Mouse (Mus musculus) forebrain, embryonic 16.5 days (tissue): ENCODE measurements around the gene Tarbp2. TPM values are rescaled to one million over a fixed set of nuclear protein-coding genes. Genes with fewer than 3 reads are reported as not detected.

ENCODE experiments used
- ATAC-seq: fragments of 200-750 bp; cut with Nextera tagmentation; 2 replicates; pipeline ENCODE4 v1.8.0; 2017; ENCODE audit warnings: mild to moderate bottlenecking, moderate library complexity
- H3K27ac ChIP-seq: fragments of 300-500 bp; sonication (generic); 2 replicates; pipeline ENCODE4 v1.5.1; 2014; ENCODE audit warnings: low read length, control low read depth
- H3K27me3 ChIP-seq: fragments of 300-500 bp; sonication (generic); replicated peaks from 2 replicates; pipeline ENCODE4 v1.6.1; 2014; ENCODE audit warnings: low read length; ENCODE audit not compliant: control insufficient read depth, insufficient read depth
- H3K36me3 ChIP-seq: fragments of 300-500 bp; sonication (generic); 2 replicates; pipeline ENCODE4 v1.6.1; 2014; ENCODE audit not compliant: control insufficient read depth, insufficient read depth
- H3K4me1 ChIP-seq: fragments of 300-500 bp; sonication (generic); replicated peaks from 2 replicates; pipeline ENCODE4 v1.6.1; 2014; ENCODE audit warnings: low read length; ENCODE audit not compliant: control insufficient read depth, insufficient read depth
- H3K4me2 ChIP-seq: fragments of 300-500 bp; sonication (generic); 2 replicates; pipeline ENCODE4 v1.6.1; 2014; ENCODE audit warnings: mild to moderate bottlenecking, low read length, control low read depth
- H3K4me3 ChIP-seq: fragments of 300-500 bp; sonication (generic); replicated peaks from 2 replicates; pipeline ENCODE4 v1.5.1; 2014; ENCODE audit warnings: mild to moderate bottlenecking, low read length, control low read depth
- H3K9ac ChIP-seq: fragments of 300-500 bp; sonication (generic); replicated peaks from 2 replicates; pipeline ENCODE4 v1.6.1; 2014; ENCODE audit warnings: low read depth, low read length, control low read depth
- H3K9me3 ChIP-seq: fragments of 300-500 bp; sonication (generic); 2 replicates; pipeline ENCODE4 v1.6.1; 2016; ENCODE audit warnings: low read length; ENCODE audit not compliant: control insufficient read depth
- WGBS: fragments of 180-500 bp; shearing (Covaris S2); extraction: QIAGEN DNeasy Blood & Tissue Kit; methylation state at CpG from one replicate; pipeline ENCODE4 v1.1.7; 2014; 5-methylcytosine and 5-hydroxymethylcytosine counted together
- polyA plus RNA-seq: library from polyadenylated mRNA; unstranded; fragments of >200 nt; fragmentation: Nextera tagmentation; extraction: Ambion mirVana; gene quantifications from 2 replicates; pipeline ENCODE4 v1.2.1, GENCODE M21; 2015

Gene Tarbp2
- polyA plus RNA-seq, 1 experiment from 2014 or later, result 114 TPM

DNA sequence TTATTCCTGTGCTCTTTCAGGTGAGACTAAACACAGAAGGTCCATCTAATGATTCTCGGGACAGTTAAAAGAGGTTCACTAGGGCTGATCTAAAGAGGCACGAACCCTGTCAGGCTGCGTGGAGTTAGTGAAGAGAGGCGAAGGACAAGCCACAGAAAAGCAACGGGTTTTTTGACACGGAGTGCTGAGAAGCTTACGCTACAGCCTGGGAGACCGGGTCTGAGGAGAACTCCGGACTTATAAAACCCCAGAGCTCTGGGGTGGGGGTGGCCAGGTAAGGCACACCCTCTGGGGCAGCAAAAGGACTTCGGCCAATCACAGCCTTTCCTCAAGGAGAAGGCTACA is 389 bp upstream of the Tarbp2 start:
- H3K27ac ChIP-seq, result peak overlapping the region; percentile 100
- ATAC-seq, result no peak
- WGBS, result 0% methylated on average over 10 of the region's 10 CpGs

DNA sequence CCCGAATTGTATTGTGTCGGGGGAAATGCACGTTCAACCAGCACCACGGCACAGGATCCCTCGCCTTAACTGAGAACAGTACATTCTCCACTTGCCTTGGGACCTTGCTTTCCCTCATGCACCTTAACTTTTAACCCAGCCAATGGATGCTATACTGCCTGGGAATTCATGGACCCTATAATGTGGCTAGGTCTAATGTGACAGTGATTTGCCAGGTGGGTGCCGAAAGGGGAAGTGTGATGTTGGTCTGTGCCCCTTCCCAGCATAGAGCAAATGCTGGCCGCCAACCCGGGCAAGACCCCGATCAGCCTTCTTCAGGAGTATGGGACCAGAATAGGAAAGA is 838 bp downstream of the Tarbp2 start:
- Histone ChIP-seq H3K9me3 (no peaks in the 10 kb centered on the region), H3K36me3 (peaks cover 5% of the 10 kb centered on the region; the same call in 1 of the 2 replicates), H3K4me2 (peak overlapping the region; percentile 96), H3K4me1 (peaks cover 37% of the 10 kb centered on the region), H3K4me3 (peak overlapping the region; percentile 73), H3K27me3 (no peaks in the 10 kb centered on the region), H3K27ac (peak overlapping the region; percentile 100), H3K9ac (peak overlapping the region; percentile 92)
- 15% methylated on average over 9 of the region's 9 CpGs for WGBS
- no peak for ATAC-seq

More for the DNA sequence above, 389 bp upstream of the Tarbp2 start:
- peak overlapping the region; percentile 90 for H3K9ac ChIP-seq
- H3K9me3 ChIP-seq, result no peaks in the 10 kb centered on the region
- H3K27me3 ChIP-seq, result no peaks in the 10 kb centered on the region
- H3K4me3 ChIP-seq, result peak overlapping the region; percentile 73
- 0 out of 2 replicates have a peak, but pooled peaks cover 2% of the 10 kb centered on the region for H3K36me3 ChIP-seq
- H3K4me2 ChIP-seq, result peak overlapping the region; percentile 96
- peaks cover 46% of the 10 kb centered on the region for H3K4me1 ChIP-seq

DNA sequence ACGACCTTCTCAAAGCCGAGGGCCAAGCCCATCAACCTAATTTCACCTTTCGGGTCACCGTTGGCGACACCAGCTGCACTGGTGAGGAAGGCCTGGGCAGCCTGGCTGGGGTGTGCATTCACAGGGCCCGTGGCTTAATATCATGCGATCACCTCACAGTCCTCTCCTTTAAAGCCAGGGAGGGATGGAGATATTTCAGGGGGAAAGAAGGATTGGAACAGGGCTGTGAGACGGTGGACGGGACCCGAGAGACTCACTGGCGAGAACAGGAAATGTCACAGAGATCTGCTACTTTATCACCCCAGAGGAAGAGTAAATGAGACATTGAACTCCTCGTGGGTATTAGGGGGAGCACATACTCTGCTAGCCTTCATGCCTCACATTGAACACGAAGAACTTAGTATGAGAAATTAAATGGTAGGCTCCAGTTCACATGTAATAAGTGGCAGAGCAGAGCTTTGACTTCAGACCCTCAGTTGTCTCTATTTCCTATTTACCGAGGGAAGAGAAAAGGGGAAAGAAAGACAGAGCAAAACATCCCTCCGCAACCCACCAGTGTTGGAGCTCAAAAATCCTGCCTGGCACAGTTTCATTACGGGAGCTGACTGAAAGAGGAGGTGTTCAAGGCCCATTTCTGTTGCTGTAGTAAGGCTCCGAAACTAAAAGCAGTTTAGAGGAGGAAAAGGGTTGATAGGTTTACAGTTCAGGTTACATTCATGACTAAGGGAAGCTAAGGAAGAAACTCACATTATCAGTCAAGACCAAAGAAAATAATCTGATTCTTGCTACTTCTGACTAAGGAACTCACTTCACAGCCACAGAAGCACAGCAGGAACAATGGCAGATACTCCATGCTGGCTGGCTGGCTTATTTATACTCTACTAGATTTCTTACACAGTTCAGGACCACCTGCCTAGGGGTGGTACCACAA is 1.5 kb downstream of the Tarbp2 start:
- ATAC-seq, result no peak
- H3K4me3 ChIP-seq, result peak overlapping the region; percentile 73
- 69% methylated on average over 15 of the region's 17 CpGs for WGBS
- H3K9ac ChIP-seq, result peak overlapping the region; percentile 92
- H3K27me3 ChIP-seq, result no peaks in the 10 kb centered on the region
- peak overlapping the region; percentile 96 for H3K4me2 ChIP-seq
- H3K9me3 ChIP-seq, result no peaks in the 10 kb centered on the region
- H3K36me3 ChIP-seq, result peaks cover 7% of the 10 kb centered on the region; the same call in 1 of the 2 replicates
- H3K27ac ChIP-seq, result peak overlapping the region; percentile 100
- peaks cover 31% of the 10 kb centered on the region for H3K4me1 ChIP-seq

DNA sequence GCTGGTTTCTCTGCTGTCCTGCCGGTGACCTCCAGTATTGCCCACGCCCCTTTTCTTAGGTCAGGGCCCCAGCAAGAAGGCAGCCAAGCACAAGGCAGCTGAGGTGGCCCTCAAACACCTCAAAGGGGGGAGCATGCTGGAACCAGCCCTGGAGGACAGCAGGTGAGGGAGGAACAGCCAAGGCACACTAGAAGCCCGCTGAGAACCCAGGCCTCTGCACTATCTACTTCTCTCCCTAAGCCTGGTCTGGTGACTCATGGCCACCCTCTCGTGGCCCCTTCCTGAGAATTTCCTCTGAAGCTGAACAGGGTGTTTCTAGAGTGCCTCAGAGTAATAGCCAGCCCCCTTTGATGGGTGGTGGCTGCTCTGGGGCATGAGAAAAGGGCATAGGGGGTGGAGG is 2.4 kb downstream of the Tarbp2 start:
- 91% methylated on average over 4 of the region's 4 CpGs for WGBS

DNA sequence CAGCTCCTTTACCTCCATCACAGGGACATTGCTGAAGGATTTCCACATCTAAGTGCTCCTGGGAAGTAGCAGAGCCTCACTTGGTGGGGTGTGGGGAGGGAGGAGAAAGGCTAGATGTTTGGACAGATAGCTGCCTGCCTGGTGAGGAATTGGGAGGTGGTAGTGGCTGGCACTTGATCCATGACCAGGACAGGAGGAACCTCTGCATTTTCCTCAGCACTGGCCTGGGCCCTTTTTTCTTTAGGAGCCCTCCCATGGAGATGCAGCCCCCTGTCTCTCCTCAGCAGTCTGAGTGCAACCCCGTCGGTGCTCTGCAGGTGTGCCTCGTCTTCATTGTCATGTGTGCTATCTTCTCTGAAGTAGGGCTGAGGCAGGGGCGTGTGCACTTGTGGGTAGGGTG is 3.5 kb downstream of the Tarbp2 start:
- H3K9ac ChIP-seq, result no peak overlapping the region
- 90% methylated on average over 4 of the region's 4 CpGs for WGBS
- H3K4me3 ChIP-seq, result no peak overlapping the region
- H3K4me1 ChIP-seq, result peaks cover 15% of the 10 kb centered on the region
- ATAC-seq, result no peak
- H3K9me3 ChIP-seq, result no peaks in the 10 kb centered on the region
- H3K27me3 ChIP-seq, result no peaks in the 10 kb centered on the region
- no peak overlapping the region for H3K4me2 ChIP-seq
- no peak overlapping the region for H3K27ac ChIP-seq
- peaks cover 7% of the 10 kb centered on the region; the same call in 1 of the 2 replicates for H3K36me3 ChIP-seq

More for the DNA sequence above, 2.4 kb downstream of the Tarbp2 start:
- Histone ChIP-seq H3K27me3 (no peaks in the 10 kb centered on the region), H3K9me3 (no peaks in the 10 kb centered on the region), H3K4me1 (peaks cover 22% of the 10 kb centered on the region), H3K27ac (no peak overlapping the region), H3K9ac (no peak overlapping the region), H3K4me3 (no peak overlapping the region), H3K4me2 (no peak overlapping the region), H3K36me3 (peaks cover 7% of the 10 kb centered on the region; the same call in 1 of the 2 replicates)
- no peak for ATAC-seq

DNA sequence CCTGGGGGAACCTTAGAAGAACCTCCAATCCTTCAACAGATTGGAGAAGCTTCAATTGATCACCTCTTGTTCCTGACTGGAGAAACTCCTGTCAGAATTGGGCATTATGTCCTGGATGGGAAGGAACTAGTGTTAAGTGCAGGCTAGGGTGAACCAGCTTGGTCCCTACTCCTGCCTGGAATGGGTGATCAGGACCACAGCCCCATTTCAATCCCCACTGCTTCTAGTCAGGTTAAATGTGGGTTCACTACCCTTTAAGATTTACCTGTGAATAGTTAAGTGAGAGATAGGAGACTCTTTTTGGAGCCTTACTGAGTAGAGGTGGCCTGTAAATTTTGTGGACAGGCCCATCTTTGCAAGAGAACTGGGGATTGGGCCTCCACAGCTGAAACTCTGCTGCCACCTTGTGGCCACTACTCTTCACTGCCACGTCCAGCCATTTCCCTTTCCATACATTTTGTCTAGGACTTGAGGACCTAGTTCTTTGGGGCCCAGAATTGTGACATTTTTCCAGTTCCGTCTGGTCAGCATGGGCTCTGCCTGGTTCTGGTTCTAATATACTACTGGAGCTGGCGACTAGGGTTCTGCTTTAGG is 7.0 kb downstream of the Tarbp2 start, which contains the start of gene Npff:
Npff (minus strand) TSS at position 51 of the 594 bp plus-strand sequence.
- 3% methylated on average over 3 of the region's 3 CpGs for WGBS
- ATAC-seq, result peak; percentile 54
- no peaks in the 10 kb centered on the region for H3K27me3 ChIP-seq
- H3K27ac ChIP-seq, result no peak within 1 kb of the TSS
- peaks cover 3% of the 10 kb centered on the region; the same call in 1 of the 2 replicates for H3K4me1 ChIP-seq
- H3K9ac ChIP-seq, result 0 out of 2 replicates have a peak within 1 kb of the TSS, but pooled peaks have one; percentile 7
- no peak within 1 kb of the TSS for H3K4me3 ChIP-seq
- H3K36me3 ChIP-seq, result peaks cover 17% of the 10 kb centered on the region
- H3K4me2 ChIP-seq, result no peak within 1 kb of the TSS
- no peaks in the 10 kb centered on the region for H3K9me3 ChIP-seq

DNA sequence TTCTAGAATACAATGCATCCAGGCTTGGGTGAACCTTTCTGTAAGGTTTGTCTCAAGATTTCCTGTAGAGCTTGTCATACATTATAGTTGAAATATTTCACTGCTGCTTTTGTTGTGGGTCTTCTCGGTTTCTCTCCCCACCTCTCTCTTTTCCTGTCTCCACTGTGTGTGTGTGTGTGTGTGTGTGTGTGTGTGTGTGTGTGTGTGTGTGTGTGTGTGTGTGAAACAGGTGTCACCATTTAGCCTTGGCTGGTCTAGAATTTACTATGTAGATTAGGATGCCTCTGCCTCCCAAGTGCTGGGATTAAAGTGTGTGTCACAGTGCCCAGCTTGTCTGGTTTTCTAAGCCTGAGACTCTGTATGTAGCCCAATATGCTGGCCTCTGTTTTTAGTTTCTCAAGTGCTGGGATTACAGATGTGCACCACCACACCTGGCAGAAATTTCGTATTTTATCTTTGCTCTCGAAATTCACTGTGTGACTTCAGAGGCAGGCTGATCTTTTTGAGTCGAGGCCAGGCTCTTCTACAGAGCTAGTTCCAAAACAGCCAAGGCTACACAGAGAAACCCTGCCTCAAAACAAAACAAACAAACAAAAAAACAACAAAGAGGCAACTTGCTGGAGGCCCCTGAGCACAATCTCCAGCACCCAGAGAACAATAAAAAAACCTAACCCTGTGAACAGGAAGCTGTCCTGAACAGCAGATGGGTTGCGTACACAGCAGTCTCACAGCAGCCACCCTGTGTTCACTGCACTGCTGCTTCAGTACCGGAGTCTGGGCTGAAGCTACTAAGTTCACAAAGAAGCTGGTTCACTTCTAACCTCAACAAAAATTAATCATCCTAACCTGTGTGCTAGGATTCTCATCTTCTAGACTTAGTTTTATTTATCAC is 8.4 kb downstream of the Tarbp2 start:
- H3K4me3 ChIP-seq, result no peak overlapping the region
- no peak overlapping the region for H3K9ac ChIP-seq
- peaks cover 18% of the 10 kb centered on the region for H3K36me3 ChIP-seq
- no peaks in the 10 kb centered on the region for H3K9me3 ChIP-seq
- H3K27ac ChIP-seq, result no peak overlapping the region
- 86% methylated on average over 6 of the region's 6 CpGs for WGBS
- ATAC-seq, result no peak
- H3K4me2 ChIP-seq, result no peak overlapping the region
- no peaks in the 10 kb centered on the region for H3K4me1 ChIP-seq
- H3K27me3 ChIP-seq, result no peaks in the 10 kb centered on the region

DNA sequence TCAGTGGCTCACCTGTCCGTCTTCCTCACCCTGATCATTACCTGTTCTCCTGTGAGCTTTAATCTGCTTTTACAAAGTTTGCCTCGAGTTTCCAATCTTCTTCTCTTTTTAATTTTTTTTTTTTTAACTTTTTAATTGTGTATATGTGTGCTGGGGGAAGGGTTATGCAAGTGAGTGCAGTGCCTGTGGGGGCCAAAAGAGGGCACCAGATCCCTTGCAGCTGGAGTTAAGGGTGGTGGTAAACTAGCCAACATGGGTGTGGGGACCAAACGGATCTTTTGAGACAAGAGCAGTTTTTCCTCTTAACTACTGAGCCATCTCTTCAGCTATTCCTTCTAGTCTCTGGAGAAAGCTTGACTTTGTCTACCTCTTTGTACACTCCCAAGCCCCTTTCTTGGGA is 9.9 kb downstream of the Tarbp2 start:
- H3K27ac ChIP-seq, result no peak overlapping the region
- no peaks in the 10 kb centered on the region for H3K4me1 ChIP-seq
- H3K4me2 ChIP-seq, result no peak overlapping the region
- 74% methylated on average over 3 of the region's 3 CpGs for WGBS
- H3K27me3 ChIP-seq, result no peaks in the 10 kb centered on the region
- no peak overlapping the region for H3K9ac ChIP-seq
- H3K9me3 ChIP-seq, result no peaks in the 10 kb centered on the region
- ATAC-seq, result no peak
- no peak overlapping the region for H3K4me3 ChIP-seq
- H3K36me3 ChIP-seq, result peaks cover 16% of the 10 kb centered on the region

DNA sequence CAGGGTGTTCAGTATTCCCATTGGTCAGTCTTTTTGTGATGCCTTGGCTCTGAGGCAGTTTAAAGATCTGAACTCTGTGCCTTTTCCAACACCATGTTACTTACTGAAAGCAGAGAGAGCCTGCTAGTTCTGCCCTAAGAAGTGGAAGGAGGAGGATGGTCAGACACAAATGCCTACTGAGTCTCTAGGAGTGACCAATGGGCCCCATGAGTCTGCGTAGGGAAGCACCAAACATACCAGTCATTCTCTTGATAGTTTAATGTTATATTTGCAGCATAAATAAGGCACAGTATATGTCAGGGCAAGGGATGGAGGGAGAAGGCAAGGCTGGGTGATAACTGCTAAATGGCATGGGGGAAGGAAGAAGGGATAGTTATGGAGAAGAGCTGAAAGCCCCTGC is 10.4 kb downstream of the Tarbp2 start:
- 90% methylated on average over 1 of the region's 1 CpGs for WGBS
- Histone ChIP-seq H3K4me3 (no peak overlapping the region), H3K4me2 (no peak overlapping the region), H3K9me3 (no peaks in the 10 kb centered on the region), H3K4me1 (no peaks in the 10 kb centered on the region), H3K36me3 (peaks cover 16% of the 10 kb centered on the region), H3K27ac (no peak overlapping the region), H3K27me3 (no peaks in the 10 kb centered on the region), H3K9ac (no peak overlapping the region)
- no peak for ATAC-seq
